Mouse (Mus musculus) myocyte (in vitro differentiated cells): Measurements from ENCODE around the gene Itpr3.

Experiments
- E2F4 ChIP-seq: IDR thresholded peaks from one replicate; pipeline ENCODE4 v1.6.1; 2011; ENCODE audit warnings: mild to moderate bottlenecking, control low read depth, moderate library complexity; ENCODE audit not compliant: insufficient read depth
- MAX ChIP-seq: IDR thresholded peaks from one replicate; pipeline ENCODE4 v1.6.1; 2011; ENCODE audit warnings: low read depth, mild to moderate bottlenecking, control low read depth
- POLR2A ChIP-seq: IDR thresholded peaks from one replicate; pipeline ENCODE4 v1.6.1; 2011; ENCODE audit warnings: low read depth, mild to moderate bottlenecking, control low read depth, moderate library complexity; ENCODE audit not compliant: insufficient read length
- TCF3 ChIP-seq: IDR thresholded peaks from one replicate; pipeline ENCODE4 v1.6.1; 2011; ENCODE audit warnings: low read depth, control low read depth; ENCODE audit not compliant: insufficient read length
- USF1 ChIP-seq: IDR thresholded peaks from one replicate; pipeline ENCODE4 v1.6.1; 2011; ENCODE audit warnings: low read depth, mild to moderate bottlenecking, control low read depth, moderate library complexity

DNA sequence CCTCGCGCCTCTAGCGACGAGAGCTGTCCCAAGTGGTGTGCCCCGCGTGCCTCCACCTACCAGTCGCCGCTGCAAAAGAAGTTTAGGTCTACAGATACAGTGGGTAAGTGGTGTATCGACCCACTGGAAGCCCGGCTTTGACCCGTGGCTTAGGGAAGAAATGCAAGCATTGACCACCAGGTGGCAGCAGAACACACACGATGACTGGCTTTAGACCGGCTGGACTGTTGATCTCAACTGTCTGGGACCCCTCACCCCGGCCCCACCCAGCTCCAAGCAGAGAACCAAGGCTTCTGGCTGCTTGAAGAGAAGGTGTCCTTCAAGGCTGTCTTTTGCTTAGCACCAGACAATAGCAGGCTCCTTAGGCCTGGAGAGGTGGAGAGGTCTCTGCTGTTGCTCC lies 24.2 kb upstream of the Itpr3 start:
- TF ChIP-seq POLR2A (no peak), USF1 (no peak), E2F4 (no peak), MAX (no peak), TCF3 (no peak)
